Mouse (Mus musculus): ENCODE data around the gene Ppip5k1. TPM values are rescaled to one million over a fixed set of nuclear protein-coding genes. Genes with fewer than 3 reads are reported as not detected.
A peak's percentile ranks its signal among the peaks of the same experiment; 100 is the strongest.

The Ppip5k1 gene
- polyA plus RNA-seq, 1 experiment, result 0.67 TPM

GRCm38 (mm10) chr2:121359461-121359860, 4.3 kb upstream of the Ppip5k1 start:
- Histone ChIP-seq H3K9me3 (ENCODE audit: control insufficient read depth, low read length) (no peaks in the 10 kb centered on the region), H3K4me1 (ENCODE audit: control insufficient read depth) (peaks cover 14% of the 10 kb centered on the region), H3K4me3 (replicated peaks) (no peak overlapping the region), H3K27me3 (ENCODE audit: control insufficient read depth) (peaks cover 65% of the 10 kb centered on the region), H3K36me3 (ENCODE audit: control insufficient read depth) (no peaks in the 10 kb centered on the region)
- TF ChIP-seq TAL1 (IDR thresholded peaks at IDR 0.05; ENCODE audit: low read length) (no peak), GATA1 (IDR thresholded peaks at IDR 0.05; ENCODE audit: low read length) (no peak)

GRCm38 (mm10) chr2:121358381-121358780, 3.2 kb upstream of the Ppip5k1 start:
- peaks cover 21% of the 10 kb centered on the region for H3K4me1 ChIP-seq (ENCODE audit: control insufficient read depth)
- H3K4me3 ChIP-seq (replicated peaks), result no peak overlapping the region
- H3K9me3 ChIP-seq (ENCODE audit: control insufficient read depth, low read length), result no peaks in the 10 kb centered on the region
- peaks cover 73% of the 10 kb centered on the region for H3K27me3 ChIP-seq (ENCODE audit: control insufficient read depth)
- no peaks in the 10 kb centered on the region for H3K36me3 ChIP-seq (ENCODE audit: control insufficient read depth)
- TF ChIP-seq TAL1 (IDR thresholded peaks at IDR 0.05; ENCODE audit: low read length), result no peak
- no peak for TF ChIP-seq GATA1 (IDR thresholded peaks at IDR 0.05; ENCODE audit: low read length)

- H3K9me3 ChIP-seq (ENCODE audit: control insufficient read depth, low read length), result no peaks in the 10 kb centered on the region
- no peak for TF ChIP-seq GATA1 (IDR thresholded peaks at IDR 0.05; ENCODE audit: low read length)
- no peak for TF ChIP-seq TAL1 (IDR thresholded peaks at IDR 0.05; ENCODE audit: low read length)
- H3K4me3 ChIP-seq (replicated peaks), result no peak overlapping the region
- no peaks in the 10 kb centered on the region for H3K36me3 ChIP-seq (ENCODE audit: control insufficient read depth)
- peaks cover 22% of the 10 kb centered on the region for H3K4me1 ChIP-seq (ENCODE audit: control insufficient read depth)
- peaks cover 76% of the 10 kb centered on the region for H3K27me3 ChIP-seq (ENCODE audit: control insufficient read depth)
These were observed 2.8 kb upstream of the Ppip5k1 start for GRCm38 (mm10) chr2:121357961-121358360.

- no peak for TF ChIP-seq TAL1 (IDR thresholded peaks at IDR 0.05; ENCODE audit: low read length)
- TF ChIP-seq GATA1 (IDR thresholded peaks at IDR 0.05; ENCODE audit: low read length), result no peak
- H3K27me3 ChIP-seq (ENCODE audit: control insufficient read depth), result peaks cover 74% of the 10 kb centered on the region
- H3K9me3 ChIP-seq (ENCODE audit: control insufficient read depth, low read length), result no peaks in the 10 kb centered on the region
- H3K4me1 ChIP-seq (ENCODE audit: control insufficient read depth), result peaks cover 22% of the 10 kb centered on the region
- H3K4me3 ChIP-seq (replicated peaks), result no peak within 1 kb of the TSS
- no peaks in the 10 kb centered on the region for H3K36me3 ChIP-seq (ENCODE audit: control insufficient read depth)
These were observed 2.3 kb upstream of the Ppip5k1 start, which contains the start of gene Ckmt1 for GRCm38 (mm10) chr2:121357494-121357893. TSS of gene Ckmt1 (plus strand) at chr2:121357714.

- Histone ChIP-seq H3K36me3 (ENCODE audit: control insufficient read depth) (peaks cover 7% of the 10 kb centered on the region), H3K27me3 (ENCODE audit: control insufficient read depth) (peaks cover 56% of the 10 kb centered on the region), H3K9me3 (ENCODE audit: control insufficient read depth, low read length) (no peaks in the 10 kb centered on the region), H3K4me3 (replicated peaks) (peak overlapping the region; percentile 92), H3K4me1 (ENCODE audit: control insufficient read depth) (peaks cover 22% of the 10 kb centered on the region)
- TF ChIP-seq GATA1 (IDR thresholded peaks at IDR 0.05; ENCODE audit: low read length), result no peak
- TF ChIP-seq TAL1 (IDR thresholded peaks at IDR 0.05; ENCODE audit: low read length), result no peak
These were observed 818 bp downstream of the Ppip5k1 start for GRCm38 (mm10) chr2:121354378-121354777.

GRCm38 (mm10) chr2:121353156-121353555, 2.0 kb downstream of the Ppip5k1 start:
- Histone ChIP-seq H3K9me3 (ENCODE audit: control insufficient read depth, low read length) (no peaks in the 10 kb centered on the region), H3K27me3 (ENCODE audit: control insufficient read depth) (peaks cover 44% of the 10 kb centered on the region), H3K4me1 (ENCODE audit: control insufficient read depth) (peaks cover 16% of the 10 kb centered on the region), H3K36me3 (ENCODE audit: control insufficient read depth) (peaks cover 14% of the 10 kb centered on the region), H3K4me3 (replicated peaks) (no peak overlapping the region)
- TF ChIP-seq GATA1 (IDR thresholded peaks at IDR 0.05; ENCODE audit: low read length), result no peak
- TF ChIP-seq TAL1 (IDR thresholded peaks at IDR 0.05; ENCODE audit: low read length), result no peak

- no peaks in the 10 kb centered on the region for H3K4me1 ChIP-seq (ENCODE audit: control insufficient read depth)
- H3K36me3 ChIP-seq (ENCODE audit: control insufficient read depth), result peaks cover 31% of the 10 kb centered on the region
- H3K27me3 ChIP-seq (ENCODE audit: control insufficient read depth), result no peaks in the 10 kb centered on the region
- H3K9me3 ChIP-seq (ENCODE audit: control insufficient read depth, low read length), result no peaks in the 10 kb centered on the region
- H3K4me3 ChIP-seq (replicated peaks), result no peak overlapping the region
- TF ChIP-seq TAL1 (IDR thresholded peaks at IDR 0.05; ENCODE audit: low read length) (no peak), GATA1 (IDR thresholded peaks at IDR 0.05; ENCODE audit: low read length) (no peak)
These were observed 16.1 kb downstream of the Ppip5k1 start for GRCm38 (mm10) chr2:121339057-121339456.

- H3K9me3 ChIP-seq (ENCODE audit: control insufficient read depth, low read length), result no peaks in the 10 kb centered on the region
- H3K27me3 ChIP-seq (ENCODE audit: control insufficient read depth), result no peaks in the 10 kb centered on the region
- H3K4me1 ChIP-seq (ENCODE audit: control insufficient read depth), result no peaks in the 10 kb centered on the region
- TF ChIP-seq GATA1 (IDR thresholded peaks at IDR 0.05; ENCODE audit: low read length) (no peak), TAL1 (IDR thresholded peaks at IDR 0.05; ENCODE audit: low read length) (no peak)
- peaks cover 14% of the 10 kb centered on the region for H3K36me3 ChIP-seq (ENCODE audit: control insufficient read depth)
- no peak overlapping the region for H3K4me3 ChIP-seq (replicated peaks)
These were observed 25.7 kb downstream of the Ppip5k1 start for GRCm38 (mm10) chr2:121329492-121329891.

GRCm38 (mm10) chr2:121323693-121324470, 31.3 kb downstream of the Ppip5k1 start:
- peaks cover 8% of the 10 kb centered on the region for H3K36me3 ChIP-seq (ENCODE audit: control insufficient read depth)
- no peaks in the 10 kb centered on the region for H3K27me3 ChIP-seq (ENCODE audit: control insufficient read depth)
- H3K4me3 ChIP-seq (replicated peaks), result no peak overlapping the region
- no peaks in the 10 kb centered on the region for H3K4me1 ChIP-seq (ENCODE audit: control insufficient read depth)
- H3K9me3 ChIP-seq (ENCODE audit: control insufficient read depth, low read length), result no peaks in the 10 kb centered on the region
- TF ChIP-seq TAL1 (IDR thresholded peaks at IDR 0.05; ENCODE audit: low read length) (no peak), GATA1 (IDR thresholded peaks at IDR 0.05; ENCODE audit: low read length) (no peak)
